Mouse (Mus musculus) brown adipose tissue, adult 24 weeks (tissue): ENCODE results near the gene Rwdd2b. TPM values are rescaled to one million over a fixed set of nuclear protein-coding genes. Genes with fewer than 3 reads are reported as not detected.

Source experiments
- H3K27ac ChIP-seq: fragments of 200-500 bp; replicated peaks from 2 replicates; pipeline ENCODE4 v1.5.1; 2012; ENCODE audit warnings: low read depth, mild to moderate bottlenecking, low read length
- H3K4me1 ChIP-seq: fragments of 200-500 bp; 2 replicates; pipeline ENCODE4 v1.6.1; 2012; ENCODE audit warnings: low read length, mixed read lengths; ENCODE audit not compliant: control insufficient read depth, insufficient read depth, insufficient read length
- H3K4me3 ChIP-seq: fragments of 200-500 bp; 2 replicates; pipeline ENCODE4 v1.5.1; 2012; ENCODE audit warnings: low read depth, mild to moderate bottlenecking, low read length, moderate library complexity; ENCODE audit not compliant: insufficient read depth
- polyA plus RNA-seq: library from polyadenylated mRNA; stranded (reverse); fragments of >200 nt; gene quantifications from 2 replicates; pipeline ENCODE4 v1.2.4, GENCODE M21; 2012; ENCODE audit not compliant: missing spikeins, insufficient read depth, insufficient read length

Rwdd2b gene
- 2.6 and 3.4 TPM in 2 replicates for polyA plus RNA-seq

GRCm38 (mm10) chr16:87440184-87440686 is at the start of gene Rwdd2b:
Gene Rwdd2b (minus strand): TSS chr16:87440573.
- Histone ChIP-seq H3K4me1 (peaks cover 6% of the 10 kb centered on the region; the same call in 1 of the 2 replicates), H3K27ac (peak within 1 kb of the TSS; percentile 92), H3K4me3 (peak within 1 kb of the TSS; percentile 96)

- no peaks in the 10 kb centered on the region for H3K4me1 ChIP-seq
- H3K4me3 ChIP-seq: no peak overlapping the region
- no peak overlapping the region for H3K27ac ChIP-seq
Observed at GRCm38 (mm10) chr16:87488605-87489004, 48.2 kb upstream of the Rwdd2b start.

GRCm38 (mm10) chr16:87486739-87487138 is 46.4 kb upstream of the Rwdd2b start:
- H3K4me1 ChIP-seq: no peaks in the 10 kb centered on the region
- H3K27ac ChIP-seq: no peak overlapping the region

GRCm38 (mm10) chr16:87484367-87484766 is 44.0 kb upstream of the Rwdd2b start:
- Histone ChIP-seq H3K27ac (no peak overlapping the region), H3K4me3 (no peak overlapping the region), H3K4me1 (no peaks in the 10 kb centered on the region)

More at GRCm38 (mm10) chr16:87486739-87487138, 46.4 kb upstream of the Rwdd2b start:
- no peak overlapping the region for H3K4me3 ChIP-seq

- Histone ChIP-seq H3K27ac (no peak overlapping the region), H3K4me3 (no peak overlapping the region), H3K4me1 (no peaks in the 10 kb centered on the region)
Observed at GRCm38 (mm10) chr16:87470579-87470978, 30.2 kb upstream of the Rwdd2b start.

- Histone ChIP-seq H3K27ac (no peak overlapping the region), H3K4me1 (peaks cover 6% of the 10 kb centered on the region), H3K4me3 (no peak overlapping the region)
Observed at GRCm38 (mm10) chr16:87458752-87459151, 18.4 kb upstream of the Rwdd2b start.

GRCm38 (mm10) chr16:87455180-87455611 is 14.8 kb upstream of the Rwdd2b start:
- H3K4me3 ChIP-seq: peak overlapping the region; percentile 89
- H3K4me1 ChIP-seq: peaks cover 6% of the 10 kb centered on the region
- H3K27ac ChIP-seq: peak overlapping the region; percentile 76

- H3K27ac ChIP-seq: peak within 1 kb of the TSS; percentile 80
- peaks cover 6% of the 10 kb centered on the region for H3K4me1 ChIP-seq
- peak within 1 kb of the TSS; percentile 89 for H3K4me3 ChIP-seq
Observed at GRCm38 (mm10) chr16:87454419-87455179, 14.2 kb upstream of the Rwdd2b start, which contains the start of gene Usp16. Gene Usp16 (plus strand): TSS chr16:87454703.

GRCm38 (mm10) chr16:87453226-87453625 is 12.9 kb upstream of the Rwdd2b start:
- Histone ChIP-seq H3K27ac (no peak overlapping the region), H3K4me1 (peaks cover 6% of the 10 kb centered on the region), H3K4me3 (no peak overlapping the region)

- Histone ChIP-seq H3K27ac (no peak overlapping the region), H3K4me3 (no peak overlapping the region), H3K4me1 (peaks cover 6% of the 10 kb centered on the region; the same call in 1 of the 2 replicates)
Observed at GRCm38 (mm10) chr16:87445528-87445927, 5.2 kb upstream of the Rwdd2b start.

GRCm38 (mm10) chr16:87445110-87445509 is 4.7 kb upstream of the Rwdd2b start:
- no peak overlapping the region for H3K4me3 ChIP-seq
- peaks cover 6% of the 10 kb centered on the region; the same call in 1 of the 2 replicates for H3K4me1 ChIP-seq
- no peak overlapping the region for H3K27ac ChIP-seq

GRCm38 (mm10) chr16:87444071-87444470 is 3.7 kb upstream of the Rwdd2b start:
- H3K4me1 ChIP-seq: peaks cover 6% of the 10 kb centered on the region; the same call in 1 of the 2 replicates
- no peak overlapping the region for H3K4me3 ChIP-seq

GRCm38 (mm10) chr16:87443245-87443644 is 2.9 kb upstream of the Rwdd2b start:
- Histone ChIP-seq H3K27ac (no peak overlapping the region), H3K4me1 (peaks cover 6% of the 10 kb centered on the region; the same call in 1 of the 2 replicates), H3K4me3 (no peak overlapping the region)

More at GRCm38 (mm10) chr16:87444071-87444470, 3.7 kb upstream of the Rwdd2b start:
- no peak overlapping the region for H3K27ac ChIP-seq

- no peak overlapping the region for H3K27ac ChIP-seq
- peaks cover 6% of the 10 kb centered on the region; the same call in 1 of the 2 replicates for H3K4me1 ChIP-seq
- H3K4me3 ChIP-seq: no peak overlapping the region
Observed at GRCm38 (mm10) chr16:87442291-87442690, 1.9 kb upstream of the Rwdd2b start.

GRCm38 (mm10) chr16:87441089-87441488 is 716 bp upstream of the Rwdd2b start:
- no peak overlapping the region for H3K27ac ChIP-seq

More at GRCm38 (mm10) chr16:87441089-87441488, 716 bp upstream of the Rwdd2b start:
- Histone ChIP-seq H3K4me1 (peaks cover 6% of the 10 kb centered on the region; the same call in 1 of the 2 replicates), H3K4me3 (peak overlapping the region; percentile 96)
